Mouse (Mus musculus): Measurements from ENCODE around the gene Gm43518.

Gene Gm43518

GRCm38 (mm10) chr5:123932927-123933326 is 5.7 kb downstream of the Gm43518 start:
- in situ Hi-C loops (cut with MboI; ENCODE audit: unreplicated experiment in 2 of 2) = no loop called here

- in situ Hi-C loops (cut with MboI; ENCODE audit: unreplicated experiment in 2 of 2) = no loop called here
Observed at GRCm38 (mm10) chr5:123933556-123933955, 6.3 kb downstream of the Gm43518 start.

GRCm38 (mm10) chr5:123933957-123934591 is 6.9 kb downstream of the Gm43518 start:
- in situ Hi-C loops (cut with MboI; ENCODE audit: unreplicated experiment in 2 of 2) = no loop called here

- in situ Hi-C loops (cut with MboI; ENCODE audit: unreplicated experiment in 2 of 2) = no loop called here
Observed at GRCm38 (mm10) chr5:123935931-123936330, 8.7 kb downstream of the Gm43518 start.

GRCm38 (mm10) chr5:123938479-123938878 is 11.3 kb downstream of the Gm43518 start:
- in situ Hi-C loops (cut with MboI; ENCODE audit: unreplicated experiment in 2 of 2) = no loop called here

- in situ Hi-C loops (cut with MboI; ENCODE audit: unreplicated experiment in 2 of 2) = loop anchor here in 1 of 2 experiments (5.0 kb wide), 2 partner anchors 46 to 136 kb away; no protein-coding TSS in a partner anchor
Observed at GRCm38 (mm10) chr5:123946546-123946945, 19.3 kb downstream of the Gm43518 start.

- in situ Hi-C loops (cut with MboI; ENCODE audit: unreplicated experiment in 2 of 2) = loop anchor here in 1 of 2 experiments (5.0 kb wide), 2 partner anchors 45 to 135 kb away; no protein-coding TSS in a partner anchor
Observed at GRCm38 (mm10) chr5:123947041-123947761, 20.0 kb downstream of the Gm43518 start.

GRCm38 (mm10) chr5:123952365-123953045 is 25.3 kb downstream of the Gm43518 start:
- in situ Hi-C loops (cut with MboI; ENCODE audit: unreplicated experiment in 2 of 2) = loop anchor here in 1 of 2 experiments (5.0 to 25.0 kb wide), 2 partner anchors 40 to 135 kb away; partner anchors contain the start of gene Abcb9

- in situ Hi-C loops (cut with MboI; ENCODE audit: unreplicated experiment in 2 of 2) = loop anchor here in 1 of 2 experiments (25.0 kb wide), 1 partner anchor 130 kb away; the partner anchor contains the start of gene Abcb9
Observed at GRCm38 (mm10) chr5:123957213-123957612, 30.0 kb downstream of the Gm43518 start.

GRCm38 (mm10) chr5:123959018-123959417 is 31.8 kb downstream of the Gm43518 start:
- in situ Hi-C loops (cut with MboI; ENCODE audit: unreplicated experiment in 2 of 2) = loop anchor here in 1 of 2 experiments (25.0 kb wide), 1 partner anchor 128 kb away; the partner anchor contains the start of gene Abcb9

- in situ Hi-C loops (cut with MboI; ENCODE audit: unreplicated experiment in 2 of 2) = loop anchor here in 1 of 2 experiments (25.0 kb wide), 1 partner anchor 127 kb away; the partner anchor contains the start of gene Abcb9
Observed at GRCm38 (mm10) chr5:123960129-123960528, 32.9 kb downstream of the Gm43518 start.

- in situ Hi-C loops (cut with MboI; ENCODE audit: unreplicated experiment in 2 of 2) = loop anchor here in 1 of 2 experiments (25.0 kb wide), 1 partner anchor 126 kb away; the partner anchor contains the start of gene Abcb9
Observed at GRCm38 (mm10) chr5:123961046-123961445, 33.8 kb downstream of the Gm43518 start.

- in situ Hi-C loops (cut with MboI; ENCODE audit: unreplicated experiment in 2 of 2) = loop anchor here in 1 of 2 experiments (25.0 kb wide), 1 partner anchor 123 kb away; the partner anchor contains the start of gene Abcb9
Observed at GRCm38 (mm10) chr5:123964208-123964607, 37.0 kb downstream of the Gm43518 start.

- in situ Hi-C loops (cut with MboI; ENCODE audit: unreplicated experiment in 2 of 2) = loop anchor here in 1 of 2 experiments (25.0 kb wide), 1 partner anchor 121 kb away; the partner anchor contains the start of gene Abcb9
Observed at GRCm38 (mm10) chr5:123966759-123967158, 39.5 kb downstream of the Gm43518 start.

- in situ Hi-C loops (cut with MboI; ENCODE audit: unreplicated experiment in 2 of 2) = loop anchor here in 1 of 2 experiments (25.0 kb wide), 1 partner anchor 119 kb away; the partner anchor contains the start of gene Abcb9
Observed at GRCm38 (mm10) chr5:123968468-123968867, 41.2 kb downstream of the Gm43518 start.

GRCm38 (mm10) chr5:123969216-123969615 is 42.0 kb downstream of the Gm43518 start:
- in situ Hi-C loops (cut with MboI; ENCODE audit: unreplicated experiment in 2 of 2) = loop anchor here in 1 of 2 experiments (25.0 kb wide), 1 partner anchor 118 kb away; the partner anchor contains the start of gene Abcb9

- in situ Hi-C loops (cut with MboI; ENCODE audit: unreplicated experiment in 2 of 2) = loop anchor here in 1 of 2 experiments (25.0 kb wide), 1 partner anchor 117 kb away; the partner anchor contains the start of gene Abcb9
Observed at GRCm38 (mm10) chr5:123970576-123970975, 43.4 kb downstream of the Gm43518 start.

- in situ Hi-C loops (cut with MboI; ENCODE audit: unreplicated experiment in 2 of 2) = loop anchor here in 1 of 2 experiments (25.0 kb wide), 1 partner anchor 115 kb away; the partner anchor contains the start of gene Abcb9
Observed at GRCm38 (mm10) chr5:123972453-123972852, 45.2 kb downstream of the Gm43518 start.

- in situ Hi-C loops (cut with MboI; ENCODE audit: unreplicated experiment in 2 of 2) = loop anchor here in 1 of 2 experiments (25.0 kb wide), 1 partner anchor 114 kb away; the partner anchor contains the start of gene Abcb9
Observed at GRCm38 (mm10) chr5:123973299-123974178, 46.3 kb downstream of the Gm43518 start, which contains the start of gene Hip1r. Gene Hip1r, plus strand, starts transcription at chr5:123973628.
